Mouse (Mus musculus) neural tube, embryonic 13.5 days (tissue): ENCODE results near the gene 3300002I08Rik. TPM values are rescaled to one million over a fixed set of nuclear protein-coding genes. Genes with fewer than 3 reads are reported as not detected.

Experiments
- ATAC-seq: fragments of 200-750 bp; cut with Nextera tagmentation; 2 replicates; pipeline ENCODE4 v1.8.0; 2017; ENCODE audit warnings: low read depth, mild to moderate bottlenecking, moderate TSS enrichment, moderate library complexity
- H3K27ac ChIP-seq: fragments of 300-500 bp; sonication (generic); replicated peaks from 2 replicates; pipeline ENCODE4 v1.5.1; 2015; ENCODE audit warnings: moderate library complexity, mild to moderate bottlenecking, inconsistent platforms
- H3K27me3 ChIP-seq: fragments of 300-500 bp; sonication (generic); 2 replicates; pipeline ENCODE4 v1.6.1; 2015; ENCODE audit warnings: mild to moderate bottlenecking, inconsistent platforms
- H3K36me3 ChIP-seq: fragments of 300-500 bp; sonication (generic); 2 replicates; pipeline ENCODE4 v1.6.1; 2015; ENCODE audit warnings: mild to moderate bottlenecking, inconsistent platforms
- H3K4me1 ChIP-seq: fragments of 300-500 bp; sonication (generic); replicated peaks from 2 replicates; pipeline ENCODE4 v1.6.1; 2015; ENCODE audit warnings: inconsistent platforms
- H3K4me2 ChIP-seq: fragments of 300-500 bp; sonication (generic); 2 replicates; pipeline ENCODE4 v1.6.1; 2015; ENCODE audit warnings: inconsistent platforms, mild to moderate bottlenecking, moderate library complexity
- H3K4me3 ChIP-seq: fragments of 300-500 bp; sonication (generic); 2 replicates; pipeline ENCODE4 v1.5.1; 2015; ENCODE audit warnings: mild to moderate bottlenecking, inconsistent platforms
- H3K9ac ChIP-seq: fragments of 300-500 bp; sonication (generic); 2 replicates; pipeline ENCODE4 v1.6.1; 2015; ENCODE audit warnings: moderate library complexity, mild to moderate bottlenecking, inconsistent platforms
- H3K9me3 ChIP-seq: fragments of 300-500 bp; sonication (generic); 2 replicates; pipeline ENCODE4 v1.6.1; 2016; ENCODE audit warnings: inconsistent platforms
- WGBS: fragments of 180-500 bp; shearing (Covaris S2); methylation state at CpG from one replicate; pipeline ENCODE4 v1.1.7; 2015; 5-methylcytosine and 5-hydroxymethylcytosine counted together
- polyA plus RNA-seq: library from polyadenylated mRNA; unstranded; fragments of >200 nt; fragmentation: Nextera tagmentation; extraction: Ambion mirVana; gene quantifications from 2 replicates; pipeline ENCODE4 v1.2.1, GENCODE M21; 2015

3300002I08Rik gene
- polyA plus RNA-seq, 1 experiment from 2014 or later = 14.6 TPM

GRCm38 (mm10) chr2:150299096-150299495 is 63.5 kb downstream of the 3300002I08Rik start:
- ATAC-seq = no peak
- H3K27ac ChIP-seq = no peak overlapping the region
- H3K27me3 ChIP-seq = no peaks in the 10 kb centered on the region
- no peak overlapping the region for H3K9ac ChIP-seq
- H3K4me2 ChIP-seq = no peak overlapping the region
- H3K4me1 ChIP-seq = no peaks in the 10 kb centered on the region
- WGBS = 36% methylated on average over 1 of the region's 1 CpGs
- H3K4me3 ChIP-seq = no peak overlapping the region
- no peaks in the 10 kb centered on the region for H3K36me3 ChIP-seq
- H3K9me3 ChIP-seq = no peaks in the 10 kb centered on the region

- 87% methylated on average over 6 of the region's 6 CpGs for WGBS
- no peaks in the 10 kb centered on the region for H3K9me3 ChIP-seq
- H3K4me1 ChIP-seq = no peaks in the 10 kb centered on the region
- no peaks in the 10 kb centered on the region for H3K27me3 ChIP-seq
- H3K36me3 ChIP-seq = no peaks in the 10 kb centered on the region
- H3K4me3 ChIP-seq = no peak overlapping the region
- H3K27ac ChIP-seq = no peak overlapping the region
- no peak overlapping the region for H3K9ac ChIP-seq
- H3K4me2 ChIP-seq = no peak overlapping the region
- ATAC-seq = no peak
Measured at GRCm38 (mm10) chr2:150293669-150294068, 68.9 kb downstream of the 3300002I08Rik start.

Other genes with a start within 250 kb of the 3300002I08Rik start
- gene Zfp120, start 226.1 kb downstream of the 3300002I08Rik start, polyA plus RNA-seq = 8.9 and 9.6 TPM in 2 replicates
- gene Gm10770, start 183.1 kb downstream of the 3300002I08Rik start, polyA plus RNA-seq = not detected in 2 replicates
- gene Gm14139, start 181.0 kb downstream of the 3300002I08Rik start, polyA plus RNA-seq = not detected in 2 replicates
- gene Zfp937, start 144.7 kb downstream of the 3300002I08Rik start, polyA plus RNA-seq = 12.4 and 15.0 TPM in 2 replicates
- gene Gm21994, start 107.2 kb downstream of the 3300002I08Rik start, polyA plus RNA-seq = 2.9 and 4.7 TPM in 2 replicates
- not detected in 2 replicates for gene Gm14124, start 105.2 kb downstream of the 3300002I08Rik start, polyA plus RNA-seq
- 2.3 and 2.7 TPM in 2 replicates for gene Gm10130, start 39.1 kb downstream of the 3300002I08Rik start, polyA plus RNA-seq
- gene Zfp442, start 88.7 kb upstream of the 3300002I08Rik start, polyA plus RNA-seq = 9.0 and 9.4 TPM in 2 replicates
- gene Zfp345, start 122.3 kb upstream of the 3300002I08Rik start, polyA plus RNA-seq = not detected in 2 replicates
- 0.53 TPM in 1 of 2 replicates, not detected in the other for gene Cst7, start 207.7 kb upstream of the 3300002I08Rik start, polyA plus RNA-seq
- 44.5 and 46.2 TPM in 2 replicates for gene Apmap, start 245.8 kb upstream of the 3300002I08Rik start, polyA plus RNA-seq